In genomic region chr2:34874816-34875345, GRCm38 (mm10) we compare ENCODE assay signal across 8 mouse cellular contexts. TPM values are rescaled to one million over a fixed set of nuclear protein-coding genes. Genes with fewer than 3 reads are reported as not detected.
DNase-seq lines count a peak whose midpoint lies in the region; ATAC-seq and TF ChIP-seq lines count a peak whose summit lies in the region.

Gene Psmd5, minus strand, starts transcription at chr2:34874968.

- H3K9ac ChIP-seq in ES-E14 (ENCODE audit: insufficient read depth, low read depth, low read length, poor library complexity, severe bottlenecking): peak within 1 kb of the TSS; percentile 64
- peak within 1 kb of the TSS; percentile 53; the same call in 1 of the 2 replicates for H3K9ac ChIP-seq in limb, embryonic 13.5 days
- H3K9ac ChIP-seq in neural tube, embryonic 15.5 days (replicated peaks): 0 out of 2 replicates have a peak within 1 kb of the TSS, but pooled peaks have one; percentile 17

- H3K4me2 ChIP-seq in limb, embryonic 13.5 days (replicated peaks): peak within 1 kb of the TSS; percentile 49
- peak within 1 kb of the TSS; percentile 36 for H3K4me2 ChIP-seq in neural tube, embryonic 15.5 days

- peaks cover 56% of the 10 kb centered on the region for H3K27me3 ChIP-seq in limb, embryonic 13.5 days
- peaks cover 26% of the 10 kb centered on the region for H3K27me3 ChIP-seq in neural tube, embryonic 15.5 days (replicated peaks)

- H3K9me3 ChIP-seq in ES-E14 (ENCODE audit: control insufficient read depth, insufficient read depth, low read depth, low read length): no peaks in the 10 kb centered on the region
- no peaks in the 10 kb centered on the region for H3K9me3 ChIP-seq in limb, embryonic 13.5 days
- H3K9me3 ChIP-seq in neural tube, embryonic 15.5 days (replicated peaks): no peaks in the 10 kb centered on the region

- no peak for ATAC-seq in inflammation-experienced regulatory T-cells, adult 6 months
- ATAC-seq in limb, embryonic 13.5 days (ENCODE audit: low FRiP score, low read depth): no peak
- no peak for ATAC-seq in neural tube, embryonic 15.5 days (ENCODE audit: low FRiP score)

- WGBS in limb, embryonic 13.5 days: 9% methylated on average over 8 of the region's 8 CpGs
- 19% methylated on average over 8 of the region's 8 CpGs for WGBS in neural tube, embryonic 15.5 days

- no peak for DNase-seq in ES-E14 (ENCODE audit: low read depth, low spot score)
- DNase-seq in adrenal gland, postnatal 10 days: no peak
- no peak for DNase-seq in gastrocnemius, postnatal 10 days
- no peak for DNase-seq in cerebellum, adult 9-11 months
- no peak for DNase-seq in spleen, adult 12 weeks (ENCODE audit: low spot score)

- H3K4me1 ChIP-seq in ES-E14 (ENCODE audit: control insufficient read depth in 2 of 2, insufficient read depth in 2 of 2, low read length in 2 of 2, poor library complexity in 1 of 2): peaks cover 2 to 4% of the 10 kb centered on the region in 2 experiments; a peak in 1 of 4 replicates
- H3K4me1 ChIP-seq in limb, embryonic 13.5 days: peaks cover 17% of the 10 kb centered on the region
- H3K4me1 ChIP-seq in neural tube, embryonic 15.5 days: peaks cover 12% of the 10 kb centered on the region

- peak within 1 kb of the TSS; percentile 57 to 64 for H3K4me3 ChIP-seq in ES-E14 (ENCODE audit: insufficient read depth in 1 of 2, low read depth in 1 of 2, low read length in 2 of 2, poor library complexity in 1 of 2, severe bottlenecking in 1 of 2)
- peak within 1 kb of the TSS; percentile 22 for H3K4me3 ChIP-seq in limb, embryonic 13.5 days
- no peak within 1 kb of the TSS; the same call in 1 of the 2 replicates for H3K4me3 ChIP-seq in neural tube, embryonic 15.5 days (replicated peaks)

- H3K36me3 ChIP-seq in ES-E14 (ENCODE audit: control insufficient read depth, insufficient read depth, low read length, poor library complexity, severe bottlenecking): no peaks in the 10 kb centered on the region
- no peaks in the 10 kb centered on the region for H3K36me3 ChIP-seq in limb, embryonic 13.5 days
- H3K36me3 ChIP-seq in neural tube, embryonic 15.5 days: no peaks in the 10 kb centered on the region

- in situ Hi-C loops in ES-E14 (cut with MboI; ENCODE audit: low sequenced_read_pairs in 2 of 2, unreplicated experiment in 2 of 2): no loop called here

- no peak within 1 kb of the TSS for H3K27ac ChIP-seq in ES-E14 (ENCODE audit: insufficient read depth, low read depth, low read length, poor library complexity, severe bottlenecking)
- no peak within 1 kb of the TSS for H3K27ac ChIP-seq in limb, embryonic 13.5 days
- H3K27ac ChIP-seq in neural tube, embryonic 15.5 days (replicated peaks): no peak within 1 kb of the TSS

TF ChIP-seq in ES-E14, 5 proteins besides CTCF, POLR2A, EP300 and RAD21:
- TF ChIP-seq CHD2 (IDR thresholded peaks at IDR 0.05; ENCODE audit: low read depth, low read length) (no peak), ZC3H11A (IDR thresholded peaks at IDR 0.05; ENCODE audit: borderline replicate concordance, low read depth, low read length) (no peak), ZNF384 (IDR thresholded peaks at IDR 0.05; ENCODE audit: low read depth, low read length) (no peak), HCFC1 (IDR thresholded peaks at IDR 0.05; ENCODE audit: borderline replicate concordance, insufficient read depth, low read length) (no peak), MAFK (IDR thresholded peaks at IDR 0.05; ENCODE audit: insufficient read depth, low read depth, low read length) (no peak)

RNA-seq across cellular contexts. Expression of gene Psmd5, which starts in this region (rescaled TPM):
- 42.4 and 50.6 TPM in 2 replicates for total RNA-seq in ES-E14 (2012; rRNA removed)
- total RNA-seq in adrenal gland, postnatal 10 days (2021): 10 to 100 TPM; 29.7 to 38.5 TPM
- 10 to 100 TPM; 15.4 to 22.4 TPM for total RNA-seq in gastrocnemius, postnatal 10 days (2021)
- polyA plus RNA-seq in inflammation-experienced regulatory T-cells, adult 6 months (2017; shearing (Covaris generic)): 10 to 100 TPM; 60.2 to 83.4 (median 72.6) TPM
- polyA plus RNA-seq in limb, embryonic 13.5 days (2015; fragmentation: Nextera tagmentation; extraction: Ambion mirVana): 101 and 102 TPM in 2 replicates
- 88.9 and 97.3 TPM in 2 replicates for polyA plus RNA-seq in neural tube, embryonic 15.5 days (2015; fragmentation: Nextera tagmentation; extraction: Ambion mirVana)
